Mouse (Mus musculus) spleen, adult 2 months (tissue): ENCODE data around the gene Gm49361.

ENCODE experiments used
- CTCF ChIP-seq: fragments of 200-500 bp; IDR thresholded peaks from 2 replicates; pipeline ENCODE4 v1.5.1; 2011; ENCODE audit warnings: mild to moderate bottlenecking, inconsistent platforms; ENCODE audit not compliant: insufficient read depth, insufficient read length, insufficient replicate concordance; ENCODE audit errors: extremely low read depth
- POLR2A ChIP-seq: fragments of 200-500 bp; IDR thresholded peaks from 2 replicates; pipeline ENCODE4 v1.6.1; 2011; ENCODE audit warnings: low read depth, low read length, inconsistent platforms

DNA sequence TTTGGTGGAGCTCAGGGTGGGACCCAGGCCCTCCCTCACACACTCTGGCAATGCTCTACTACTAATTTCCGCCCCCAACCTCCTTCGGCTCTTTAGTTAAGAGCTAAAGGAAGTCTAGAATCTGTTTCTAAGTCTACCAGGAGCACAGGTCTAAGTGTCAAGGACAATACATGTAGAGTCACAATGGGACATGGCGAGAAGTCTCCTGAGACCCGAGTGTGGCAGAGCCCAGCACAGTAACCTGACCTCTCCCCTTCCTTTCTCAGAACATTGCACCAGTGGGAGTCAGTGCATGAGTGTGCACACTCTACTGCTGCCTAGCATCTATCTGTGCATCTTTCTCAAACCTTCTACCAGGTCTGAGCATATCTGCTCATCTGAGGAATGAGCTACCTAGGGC, 40.1 kb downstream of the Gm49361 start:
- TF ChIP-seq CTCF (no peak), POLR2A (no peak)
